Mouse (Mus musculus) brain, embryonic 14.5 days (tissue): Measurements from ENCODE around the gene Pfkm.

Experiments used
- CTCF ChIP-seq: fragments of 200-500 bp; IDR thresholded peaks from 2 replicates; pipeline ENCODE4 v1.5.1; 2012; ENCODE audit warnings: inconsistent platforms, mild to moderate bottlenecking, moderate library complexity, borderline replicate concordance; ENCODE audit not compliant: insufficient read depth, insufficient read length; ENCODE audit errors: extremely low read depth
- POLR2A ChIP-seq: fragments of 200-500 bp; IDR thresholded peaks from 2 replicates; pipeline ENCODE4 v1.6.1; 2012; ENCODE audit warnings: mild to moderate bottlenecking, inconsistent platforms, borderline replicate concordance; ENCODE audit not compliant: poor library complexity, insufficient read depth, insufficient read length, severe bottlenecking; ENCODE audit errors: extremely low read depth

- TF ChIP-seq CTCF (no peak), POLR2A (no peak)
These were observed 3.5 kb upstream of the Pfkm start for GRCm38 (mm10) chr15:98088889-98089288.
